Mouse (Mus musculus) heart, adult 18-20 months (tissue): ENCODE results near the gene Mad2l2. TPM values are rescaled to one million over a fixed set of nuclear protein-coding genes. Genes with fewer than 3 reads are reported as not detected.
A peak's percentile ranks its signal among the peaks of the same experiment; 100 is the strongest.
"Not testable (repeated sequence)": the region's sequence is repeated elsewhere in the genome, so short reads cannot be mapped to it uniquely, and the experiment has no call there.

Experiments used
- DNase-seq, 2 experiments: peaks; one replicate each; pipeline ENCODE4 v3.0.0; 2021 to 2022; ENCODE audit warnings: mixed read lengths in 1 of 2
- total RNA-seq, 2 experiments: library from RNA; stranded (reverse); gene quantifications; 2 replicates each; pipeline ENCODE4 v1.2.3; 2021

Mad2l2 gene
- total RNA-seq, 2 experiments from 2014 or later, result 12.2 to 14.5 TPM

DNA sequence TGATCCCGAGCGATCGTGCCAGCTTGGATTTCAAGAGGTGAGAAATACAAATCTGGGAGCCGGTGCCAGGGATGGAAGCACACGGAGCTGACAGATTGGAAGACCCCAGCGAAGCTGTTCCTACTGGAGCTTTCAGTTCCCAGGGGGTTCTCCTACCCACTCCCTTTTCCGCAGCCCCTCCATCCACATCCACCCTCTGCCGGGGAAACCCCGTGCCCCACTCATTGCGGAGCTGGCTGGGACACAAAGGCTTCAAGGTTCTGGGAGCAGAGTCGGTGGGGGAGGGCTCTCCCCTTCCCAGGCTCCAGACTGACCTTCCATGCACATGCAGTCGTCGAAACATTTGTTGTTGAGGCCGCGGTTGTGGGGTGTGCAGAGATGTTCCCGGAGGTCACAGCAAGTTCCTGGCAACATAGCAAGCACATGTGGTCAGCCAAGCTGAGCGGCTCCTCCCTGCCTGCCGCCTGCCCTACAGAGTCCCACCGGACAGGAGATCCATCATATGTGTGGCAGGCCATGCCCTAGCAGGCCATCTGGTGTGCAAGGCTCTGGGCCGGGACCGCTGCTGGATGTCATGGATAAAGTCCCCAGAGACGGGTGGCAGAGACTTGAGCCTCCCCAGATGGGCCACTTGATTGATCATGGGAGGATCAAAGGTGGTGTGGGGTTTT lies 22.4 kb upstream of the Mad2l2 start:
- peak; percentile 15 to 30 for DNase-seq

- no peak for DNase-seq
Observed at GRCm38 (mm10) chr4:148108565-148109100, 21.6 kb upstream of the Mad2l2 start.

- DNase-seq, result no peak
Observed at GRCm38 (mm10) chr4:148109215-148109614, 21.0 kb upstream of the Mad2l2 start.

GRCm38 (mm10) chr4:148112519-148112918 lies 17.7 kb upstream of the Mad2l2 start:
- no peak for DNase-seq

- peak; percentile 81 to 95 for DNase-seq
Observed at GRCm38 (mm10) chr4:148114758-148115391, 15.3 kb upstream of the Mad2l2 start.

DNA sequence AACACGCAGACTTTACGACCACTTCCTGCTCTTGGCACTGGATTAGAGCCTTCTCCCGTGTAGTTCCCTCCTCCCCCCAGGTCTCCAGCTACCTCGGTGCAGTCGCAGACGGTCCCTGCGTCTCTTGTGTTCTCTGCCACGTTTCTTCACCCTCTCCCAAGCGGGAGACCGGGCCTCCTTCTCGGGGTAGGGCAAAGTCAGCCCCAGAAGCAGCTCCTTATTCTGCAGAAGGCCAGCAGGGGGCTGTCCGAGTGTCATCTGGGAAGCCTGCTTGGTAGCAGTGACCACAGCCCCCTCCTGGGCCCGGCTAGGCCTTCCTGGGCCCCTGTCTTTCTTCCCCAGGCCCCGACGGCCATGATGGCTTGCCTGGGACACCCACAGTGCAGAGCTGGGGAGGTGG lies 14.7 kb upstream of the Mad2l2 start:
- DNase-seq, result peak in 1 of 2 experiments; percentile 40

- DNase-seq, result no peak
Observed at GRCm38 (mm10) chr4:148116657-148117056, 13.5 kb upstream of the Mad2l2 start.

DNA sequence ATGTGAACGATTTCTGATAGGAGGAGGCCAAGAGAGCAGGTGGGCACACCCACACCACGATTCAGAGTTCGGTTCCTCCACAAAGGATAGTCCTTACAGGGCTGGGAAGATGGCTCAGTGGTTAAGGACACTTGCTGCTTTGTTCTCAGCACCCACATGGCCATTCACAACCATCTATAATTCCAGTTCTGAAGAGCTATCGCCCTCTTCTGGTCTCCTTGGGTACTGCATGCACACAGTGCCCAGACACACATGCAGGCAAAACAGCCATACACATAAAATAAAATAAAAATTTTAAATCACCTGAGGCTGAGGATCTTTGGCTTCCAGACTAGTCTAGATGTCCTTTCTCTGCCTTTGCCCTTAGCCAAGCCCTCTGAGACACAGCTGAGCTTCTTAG lies 12.8 kb upstream of the Mad2l2 start:
- no peak for DNase-seq

DNA sequence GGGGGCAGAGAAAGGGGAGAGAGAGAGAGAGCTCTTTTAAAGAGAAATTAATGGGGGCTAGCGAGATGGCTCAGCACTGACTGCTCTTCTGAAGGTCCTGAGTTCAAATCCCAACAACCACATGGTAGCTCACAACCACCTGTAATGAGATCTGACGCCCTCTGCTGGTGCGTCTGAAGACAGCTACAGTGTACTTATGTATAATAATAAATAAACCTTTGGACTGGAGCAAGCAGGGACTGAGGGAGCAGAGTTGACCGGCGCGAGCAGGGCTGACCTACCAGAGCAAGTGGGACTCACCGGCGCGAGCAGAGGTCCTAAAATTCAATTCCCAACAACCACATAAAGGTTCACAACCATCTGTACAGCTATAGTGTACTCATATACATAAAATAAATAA lies 10.6 kb upstream of the Mad2l2 start:
- DNase-seq, result not testable (repeated sequence)

- DNase-seq, result no peak
Observed at GRCm38 (mm10) chr4:148120555-148120954, 9.6 kb upstream of the Mad2l2 start.

GRCm38 (mm10) chr4:148121362-148121761 lies 8.8 kb upstream of the Mad2l2 start:
- no peak for DNase-seq

- no peak for DNase-seq
Observed at GRCm38 (mm10) chr4:148121982-148122693, 8.0 kb upstream of the Mad2l2 start.

GRCm38 (mm10) chr4:148122694-148123066 lies 7.5 kb upstream of the Mad2l2 start:
- no peak for DNase-seq

DNA sequence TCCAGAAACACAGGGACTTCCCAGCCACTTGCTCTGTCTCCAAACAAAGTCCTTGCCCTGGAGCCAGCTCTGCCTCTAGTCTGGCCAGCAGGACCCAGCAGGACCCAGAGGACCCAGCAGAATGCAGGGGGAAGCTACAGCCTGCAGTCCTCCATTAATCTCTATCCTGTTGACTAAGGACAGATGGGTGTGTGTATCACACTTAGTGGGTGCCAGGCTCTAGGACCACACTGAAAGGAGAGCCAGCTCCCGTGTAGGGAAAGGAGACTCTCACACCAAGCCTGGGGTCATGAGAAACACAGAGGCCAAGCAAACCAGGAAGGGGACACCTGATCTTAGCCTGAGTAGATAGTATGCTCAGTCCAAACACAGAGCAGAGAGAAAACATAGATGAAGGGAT lies 1.9 kb upstream of the Mad2l2 start:
- DNase-seq, result no peak

- DNase-seq, result no peak
Observed at GRCm38 (mm10) chr4:148128672-148129071, 1.5 kb upstream of the Mad2l2 start.

- DNase-seq, result no peak
Observed at GRCm38 (mm10) chr4:148130561-148131413, 603 bp downstream of the Mad2l2 start, which contains the start of gene Draxin. TSS of gene Draxin (minus strand) at chr4:148130698.

DNA sequence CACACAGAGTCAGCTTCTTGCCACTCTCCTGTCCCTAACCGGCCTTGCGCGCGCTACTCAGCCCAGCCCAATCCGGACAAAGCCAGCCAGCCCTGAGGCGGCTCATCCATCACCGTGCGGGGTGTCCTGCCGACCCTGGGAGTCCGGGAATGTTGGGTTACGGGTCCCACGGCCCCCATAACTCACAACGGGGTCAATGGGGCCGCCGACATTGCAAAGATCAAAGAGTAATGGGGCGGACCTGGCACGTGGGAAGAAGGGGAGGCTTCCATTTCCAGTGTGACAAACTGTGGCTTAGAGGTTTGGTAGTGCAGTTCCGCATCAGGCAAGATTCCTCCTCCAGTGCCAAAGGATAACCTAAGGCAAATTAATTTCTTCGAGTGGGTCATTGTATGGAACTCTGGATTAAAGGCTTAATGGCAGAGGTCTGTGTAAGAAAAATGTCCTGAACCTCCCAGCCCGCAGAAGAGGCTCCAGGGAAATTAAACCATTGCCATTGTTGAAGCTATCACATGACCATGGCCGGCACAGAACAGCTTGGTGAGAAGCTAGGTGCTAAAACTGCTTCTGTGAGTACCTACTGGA lies 1.4 kb downstream of the Mad2l2 start:
- DNase-seq, result no peak

- DNase-seq, result no peak
Observed at GRCm38 (mm10) chr4:148134988-148135387, 4.8 kb downstream of the Mad2l2 start.

GRCm38 (mm10) chr4:148137503-148137902 lies 7.3 kb downstream of the Mad2l2 start:
- DNase-seq, result no peak

- DNase-seq, result no peak
Observed at GRCm38 (mm10) chr4:148139767-148140097, 9.5 kb downstream of the Mad2l2 start.

GRCm38 (mm10) chr4:148140098-148141011 lies 10.2 kb downstream of the Mad2l2 start:
- peak; percentile 96 to 97 for DNase-seq
